Mouse (Mus musculus): ENCODE measurements at regions not wholly inside any gene's neighbourhood (a gene's known extent, or its start where the extent isn't known, plus 50 kb on each side); places are given as distances from the start of the nearest gene placed in this dataset.
A peak's percentile ranks its signal among the peaks of the same experiment; 100 is the strongest.

GRCm38 (mm10) chr5:18080761-18081160, 118.4 kb downstream of the Gnat3 start:
- no peaks in the 10 kb centered on the region for H3K4me1 ChIP-seq (ENCODE audit: control insufficient read depth, insufficient read depth, low read length)
- no peak overlapping the region for H3K27ac ChIP-seq (ENCODE audit: control insufficient read depth, insufficient read depth, low read depth, low read length, poor library complexity)
- H3K4me3 ChIP-seq (replicated peaks; ENCODE audit: control insufficient read depth, low read depth, low read length) = no peak overlapping the region
- TF ChIP-seq CTCF (IDR thresholded peaks at IDR 0.05; ENCODE audit: control insufficient read depth, insufficient read depth, low read length) (no peak), POLR2A (IDR thresholded peaks at IDR 0.05; ENCODE audit: borderline replicate concordance, control insufficient read depth, low read depth, low read length) (no peak)

- Histone ChIP-seq H3K4me3 (replicated peaks; ENCODE audit: control insufficient read depth, low read depth, low read length) (no peak overlapping the region), H3K27ac (ENCODE audit: control insufficient read depth, insufficient read depth, low read depth, low read length, poor library complexity) (no peak overlapping the region), H3K4me1 (ENCODE audit: control insufficient read depth, insufficient read depth, low read length) (no peaks in the 10 kb centered on the region)
- WGBS = 70% methylated on average over 9 of the region's 9 CpGs
- no peak for TF ChIP-seq CTCF (IDR thresholded peaks at IDR 0.05; ENCODE audit: control insufficient read depth, insufficient read depth, low read length)
- no peak for TF ChIP-seq POLR2A (IDR thresholded peaks at IDR 0.05; ENCODE audit: borderline replicate concordance, control insufficient read depth, low read depth, low read length)
Measured at GRCm38 (mm10) chr5:18082219-18082618, 119.9 kb downstream of the Gnat3 start.

- 70% methylated on average over 1 of the region's 1 CpGs for WGBS
- no peak overlapping the region for H3K27ac ChIP-seq (ENCODE audit: control insufficient read depth, insufficient read depth, low read depth, low read length, poor library complexity)
- no peaks in the 10 kb centered on the region for H3K4me1 ChIP-seq (ENCODE audit: control insufficient read depth, insufficient read depth, low read length)
- no peak for TF ChIP-seq CTCF (IDR thresholded peaks at IDR 0.05; ENCODE audit: control insufficient read depth, insufficient read depth, low read length)
- TF ChIP-seq POLR2A (IDR thresholded peaks at IDR 0.05; ENCODE audit: borderline replicate concordance, control insufficient read depth, low read depth, low read length) = no peak
- no peak overlapping the region for H3K4me3 ChIP-seq (replicated peaks; ENCODE audit: control insufficient read depth, low read depth, low read length)
Measured at GRCm38 (mm10) chr5:18083789-18084188, 121.4 kb downstream of the Gnat3 start.

DNA sequence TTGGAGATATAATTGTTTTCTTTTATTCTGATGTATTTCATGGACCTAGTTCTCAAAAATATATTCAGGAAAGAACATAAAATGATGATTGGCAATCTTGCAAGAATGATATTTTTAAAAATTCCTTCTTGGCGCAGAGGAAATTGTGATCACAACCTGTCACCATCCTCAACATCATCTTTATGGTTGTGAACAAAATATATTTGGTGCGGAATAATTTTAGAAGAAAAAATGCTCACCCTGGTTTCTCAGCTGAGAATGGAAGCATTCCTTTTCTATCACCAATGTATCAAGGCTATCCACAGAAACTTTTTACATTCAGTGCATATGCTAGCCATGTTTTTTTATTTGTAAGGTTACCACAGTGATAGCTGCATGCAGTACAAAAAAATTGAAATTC, 123.1 kb downstream of the Gnat3 start:
- WGBS = 77% methylated on average over 2 of the region's 2 CpGs
- Histone ChIP-seq H3K4me1 (ENCODE audit: control insufficient read depth, insufficient read depth, low read length) (no peaks in the 10 kb centered on the region), H3K4me3 (replicated peaks; ENCODE audit: control insufficient read depth, low read depth, low read length) (no peak overlapping the region), H3K27ac (ENCODE audit: control insufficient read depth, insufficient read depth, low read depth, low read length, poor library complexity) (no peak overlapping the region)
- TF ChIP-seq CTCF (IDR thresholded peaks at IDR 0.05; ENCODE audit: control insufficient read depth, insufficient read depth, low read length) (no peak), POLR2A (IDR thresholded peaks at IDR 0.05; ENCODE audit: borderline replicate concordance, control insufficient read depth, low read depth, low read length) (no peak)

- WGBS = 15% methylated on average over 8 of the region's 8 CpGs
- H3K27ac ChIP-seq (ENCODE audit: control insufficient read depth, insufficient read depth, low read depth, low read length, poor library complexity) = no peak overlapping the region
- H3K4me3 ChIP-seq (replicated peaks; ENCODE audit: control insufficient read depth, low read depth, low read length) = no peak overlapping the region
- no peaks in the 10 kb centered on the region for H3K4me1 ChIP-seq (ENCODE audit: control insufficient read depth, insufficient read depth, low read length)
- peak; percentile 25; the same call in 1 of the 2 replicates for TF ChIP-seq CTCF (IDR thresholded peaks at IDR 0.05; ENCODE audit: control insufficient read depth, insufficient read depth, low read length)
- no peak for TF ChIP-seq POLR2A (IDR thresholded peaks at IDR 0.05; ENCODE audit: borderline replicate concordance, control insufficient read depth, low read depth, low read length)
Measured at GRCm38 (mm10) chr5:18087919-18088445, 125.6 kb downstream of the Gnat3 start.

- WGBS = 73% methylated on average over 2 of the region's 2 CpGs
- Histone ChIP-seq H3K4me1 (ENCODE audit: control insufficient read depth, insufficient read depth, low read length) (no peaks in the 10 kb centered on the region), H3K4me3 (replicated peaks; ENCODE audit: control insufficient read depth, low read depth, low read length) (no peak overlapping the region), H3K27ac (ENCODE audit: control insufficient read depth, insufficient read depth, low read depth, low read length, poor library complexity) (no peak overlapping the region)
- TF ChIP-seq CTCF (IDR thresholded peaks at IDR 0.05; ENCODE audit: control insufficient read depth, insufficient read depth, low read length) (no peak), POLR2A (IDR thresholded peaks at IDR 0.05; ENCODE audit: borderline replicate concordance, control insufficient read depth, low read depth, low read length) (no peak)
Measured at GRCm38 (mm10) chr5:18089956-18090355, 127.6 kb downstream of the Gnat3 start.

DNA sequence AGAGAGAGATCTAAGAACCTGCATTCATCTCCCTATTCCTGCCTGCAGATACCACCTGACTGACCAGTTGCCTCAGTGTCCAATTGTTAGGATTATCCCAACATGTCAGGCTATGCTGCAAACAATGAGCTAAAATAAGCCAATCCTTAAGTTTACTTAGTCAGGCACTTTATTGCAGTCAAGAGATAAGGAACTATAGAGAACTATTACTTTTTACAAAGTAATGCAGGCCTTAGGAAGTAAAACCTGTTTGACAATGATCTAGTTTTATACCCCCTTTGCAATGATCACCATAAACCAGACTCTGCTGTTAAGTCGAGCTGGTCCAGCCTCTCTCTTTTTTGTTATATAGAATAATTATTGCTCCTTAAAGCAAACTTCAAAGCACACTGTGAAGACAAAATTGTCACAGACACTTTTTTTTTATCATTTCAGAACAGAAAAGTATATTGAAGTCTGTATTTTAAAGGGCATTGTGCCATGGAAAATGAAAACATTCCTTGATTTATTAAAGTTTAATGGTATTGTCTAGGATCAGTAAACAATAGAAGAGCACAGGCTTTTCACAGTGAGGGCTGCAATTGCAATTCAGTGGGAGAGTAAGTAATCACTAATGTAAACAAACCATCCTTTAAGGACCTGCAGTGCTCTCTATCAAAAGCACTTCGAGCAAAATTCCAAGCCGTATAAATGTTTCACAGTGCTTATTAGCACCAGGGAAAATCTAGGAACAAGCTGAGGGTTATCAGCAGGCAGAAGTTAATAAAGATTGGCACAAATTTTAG, 152.7 kb downstream of the Gnat3 start:
- H3K4me1 ChIP-seq (ENCODE audit: control insufficient read depth, insufficient read depth, low read length) = no peaks in the 10 kb centered on the region
- H3K4me3 ChIP-seq (replicated peaks; ENCODE audit: control insufficient read depth, low read depth, low read length) = no peak overlapping the region
- TF ChIP-seq CTCF (IDR thresholded peaks at IDR 0.05; ENCODE audit: control insufficient read depth, insufficient read depth, low read length) = no peak
- no peak for TF ChIP-seq POLR2A (IDR thresholded peaks at IDR 0.05; ENCODE audit: borderline replicate concordance, control insufficient read depth, low read depth, low read length)
- 24% methylated on average over 3 of the region's 3 CpGs for WGBS
- H3K27ac ChIP-seq (ENCODE audit: control insufficient read depth, insufficient read depth, low read depth, low read length, poor library complexity) = no peak overlapping the region

- WGBS = 64% methylated on average over 7 of the region's 7 CpGs
- TF ChIP-seq CTCF (IDR thresholded peaks at IDR 0.05; ENCODE audit: control insufficient read depth, insufficient read depth, low read length) (no peak), POLR2A (IDR thresholded peaks at IDR 0.05; ENCODE audit: borderline replicate concordance, control insufficient read depth, low read depth, low read length) (no peak)
- Histone ChIP-seq H3K4me3 (replicated peaks; ENCODE audit: control insufficient read depth, low read depth, low read length) (no peak overlapping the region), H3K4me1 (ENCODE audit: control insufficient read depth, insufficient read depth, low read length) (no peaks in the 10 kb centered on the region), H3K27ac (ENCODE audit: control insufficient read depth, insufficient read depth, low read depth, low read length, poor library complexity) (no peak overlapping the region)
Measured at GRCm38 (mm10) chr5:18135794-18136678, 173.7 kb downstream of the Gnat3 start.
